Mouse (Mus musculus) ES-E14 (cell line): ENCODE results near the gene Zc3h12c. TPM values are rescaled to one million over a fixed set of nuclear protein-coding genes. Genes with fewer than 3 reads are reported as not detected.
A peak's percentile ranks its signal among the peaks of the same experiment; 100 is the strongest.

Experiments used
- DNase-seq: peaks from one replicate; pipeline ENCODE4 v3.0.0-alpha.2; 2013; ENCODE audit warnings: low read depth, low spot score
- H3K27ac ChIP-seq: 2 replicates; pipeline ENCODE4 v1.5.1; 2012; ENCODE audit warnings: low read depth, mild to moderate bottlenecking, low read length, moderate library complexity, mixed read lengths; ENCODE audit not compliant: poor library complexity, insufficient read depth, severe bottlenecking
- H3K36me3 ChIP-seq: 2 replicates; pipeline ENCODE4 v1.6.1; 2012; ENCODE audit warnings: mild to moderate bottlenecking, low read length, moderate library complexity, mixed read lengths; ENCODE audit not compliant: control insufficient read depth, poor library complexity, insufficient read depth, severe bottlenecking
- H3K4me1 ChIP-seq, 2 experiments: fragments of 150-350 bp in 1 of 2; sonication (generic) in 1 of 2; 2 replicates each; pipeline ENCODE4 v1.6.1; 2012; ENCODE audit warnings: low read length in 2 of 2, mild to moderate bottlenecking in 1 of 2, mixed read lengths in 1 of 2; ENCODE audit not compliant: control insufficient read depth in 2 of 2, insufficient read depth in 2 of 2, poor library complexity in 1 of 2
- H3K4me3 ChIP-seq, 2 experiments: fragments of 150-350 bp in 1 of 2; sonication (generic) in 1 of 2; 2 replicates each; pipeline ENCODE4 v1.5.1; 2012; ENCODE audit warnings: low read length in 2 of 2, low read depth in 1 of 2, mild to moderate bottlenecking in 1 of 2, mixed read lengths in 1 of 2; ENCODE audit not compliant: insufficient read depth in 1 of 2, poor library complexity in 1 of 2, severe bottlenecking in 1 of 2
- H3K9ac ChIP-seq: 2 replicates; pipeline ENCODE4 v1.6.1; 2012; ENCODE audit warnings: low read depth, mild to moderate bottlenecking, low read length, mixed read lengths; ENCODE audit not compliant: poor library complexity, insufficient read depth, severe bottlenecking
- H3K9me3 ChIP-seq: fragments of 150-350 bp; sonication (generic); 2 replicates; pipeline ENCODE4 v1.6.1; 2012; ENCODE audit warnings: low read depth, mild to moderate bottlenecking, low read length; ENCODE audit not compliant: control insufficient read depth, insufficient read depth
- CHD2 ChIP-seq: IDR thresholded peaks from 2 replicates; pipeline ENCODE4 v1.6.1; 2014; ENCODE audit warnings: mild to moderate bottlenecking, low read depth, low read length, inconsistent platforms
- HCFC1 ChIP-seq: IDR thresholded peaks from 2 replicates; pipeline ENCODE4 v1.6.1; 2012; ENCODE audit warnings: low read length, inconsistent platforms, borderline replicate concordance; ENCODE audit not compliant: insufficient read depth
- MAFK ChIP-seq: IDR thresholded peaks from 2 replicates; pipeline ENCODE4 v1.6.1; 2014; ENCODE audit warnings: mild to moderate bottlenecking, low read depth, low read length, inconsistent platforms; ENCODE audit not compliant: insufficient read depth
- ZC3H11A ChIP-seq: IDR thresholded peaks from 2 replicates; pipeline ENCODE4 v1.6.1; 2012; ENCODE audit warnings: low read depth, mild to moderate bottlenecking, inconsistent platforms, low read length, borderline replicate concordance
- ZNF384 ChIP-seq: IDR thresholded peaks from 2 replicates; pipeline ENCODE4 v1.6.1; 2012; ENCODE audit warnings: low read depth, low read length, inconsistent platforms
- in situ Hi-C, 2 experiments: fragments of 600-800 bp; cut with MboI; formaldehyde crosslinking; loops; one replicate each; pipeline ENCODE4 v1.15.1; 2025; ENCODE audit warnings: low sequenced_read_pairs in 2 of 2, inconsistent platforms in 1 of 2; ENCODE audit not compliant: unreplicated experiment in 2 of 2
- total RNA-seq: library from RNA; depleted of rRNA; stranded (reverse); fragments of 300-350 nt; gene quantifications from 2 replicates; pipeline ENCODE4 v1.2.3, GENCODE M21; 2012

The Zc3h12c gene
- total RNA-seq, 1 experiment: 3.0 TPM

- in situ Hi-C loops: no loop called here
- H3K36me3 ChIP-seq: no peaks in the 10 kb centered on the region
- H3K9me3 ChIP-seq: no peaks in the 10 kb centered on the region
- no peaks in the 10 kb centered on the region for H3K4me1 ChIP-seq
- no peak overlapping the region for H3K27ac ChIP-seq
- no peak overlapping the region for H3K9ac ChIP-seq
- no peak for TF ChIP-seq ZC3H11A
- TF ChIP-seq ZNF384: no peak
- TF ChIP-seq CHD2: no peak
- TF ChIP-seq HCFC1: no peak
- TF ChIP-seq MAFK: no peak
- no peak overlapping the region for H3K4me3 ChIP-seq
- no peak for DNase-seq
Observed at GRCm38 (mm10) chr9:52148311-52148710, 20.1 kb downstream of the Zc3h12c start.

GRCm38 (mm10) chr9:52146241-52146640, 22.1 kb downstream of the Zc3h12c start:
- Histone ChIP-seq H3K36me3 (no peaks in the 10 kb centered on the region), H3K9me3 (no peaks in the 10 kb centered on the region), H3K4me1 (no peaks in the 10 kb centered on the region), H3K9ac (no peak overlapping the region), H3K4me3 (no peak overlapping the region), H3K27ac (no peak overlapping the region)
- in situ Hi-C loops: no loop called here
- TF ChIP-seq HCFC1: no peak
- no peak for TF ChIP-seq ZNF384
- no peak for TF ChIP-seq ZC3H11A
- TF ChIP-seq MAFK: no peak
- no peak for TF ChIP-seq CHD2
- no peak for DNase-seq

- in situ Hi-C loops: loop anchor here in 1 of 2 experiments (10.0 kb wide), 1 partner anchor 152 kb away; no protein-coding TSS in a partner anchor
- TF ChIP-seq HCFC1 (no peak), MAFK (no peak), CHD2 (no peak), ZC3H11A (no peak), ZNF384 (no peak)
- no peaks in the 10 kb centered on the region for H3K36me3 ChIP-seq
- no peak overlapping the region for H3K4me3 ChIP-seq
- H3K27ac ChIP-seq: no peak overlapping the region
- H3K9me3 ChIP-seq: no peaks in the 10 kb centered on the region
- no peak overlapping the region for H3K9ac ChIP-seq
- no peak for DNase-seq
- H3K4me1 ChIP-seq: no peaks in the 10 kb centered on the region
Observed at GRCm38 (mm10) chr9:52132771-52133170, 35.6 kb downstream of the Zc3h12c start.

- TF ChIP-seq HCFC1 (no peak), CHD2 (no peak), ZC3H11A (no peak), MAFK (no peak), ZNF384 (no peak)
- no peak overlapping the region for H3K4me3 ChIP-seq
- no peaks in the 10 kb centered on the region for H3K9me3 ChIP-seq
- H3K4me1 ChIP-seq: no peaks in the 10 kb centered on the region; a peak in 2 of 4 replicates
- H3K9ac ChIP-seq: no peak overlapping the region
- no peak for DNase-seq
- H3K27ac ChIP-seq: no peak overlapping the region
- in situ Hi-C loops: loop anchor here in 1 of 2 experiments (10.0 kb wide), 1 partner anchor 154 kb away; no protein-coding TSS in a partner anchor
- H3K36me3 ChIP-seq: no peaks in the 10 kb centered on the region
Observed at GRCm38 (mm10) chr9:52130348-52130747, 38.0 kb downstream of the Zc3h12c start.

GRCm38 (mm10) chr9:52125225-52125624, 43.1 kb downstream of the Zc3h12c start:
- Histone ChIP-seq H3K4me1 (peaks cover 0 to 3% of the 10 kb centered on the region in 2 experiments; a peak in 2 of 4 replicates), H3K36me3 (no peaks in the 10 kb centered on the region), H3K4me3 (no peak overlapping the region), H3K27ac (no peak overlapping the region), H3K9ac (no peak overlapping the region), H3K9me3 (no peaks in the 10 kb centered on the region)
- peak; percentile 19 for DNase-seq
- TF ChIP-seq ZC3H11A (no peak), ZNF384 (no peak), CHD2 (no peak), MAFK (no peak), HCFC1 (no peak)
- in situ Hi-C loops: no loop called here
